Mouse (Mus musculus) gastrocnemius, postnatal 36 days (tissue): ENCODE results near the gene Masp2. TPM values are rescaled to one million over a fixed set of nuclear protein-coding genes. Genes with fewer than 3 reads are reported as not detected.

Experiments
- total RNA-seq, 2 experiments: library from RNA; stranded (reverse); gene quantifications; 2 replicates each; pipeline ENCODE4 v1.2.3; 2021

Gene Masp2
- total RNA-seq, 2 experiments from 2014 or later, result 0.17 to 0.77 TPM

Other genes starting within 250 kb of the Masp2 start
- 10 to 100 TPM; 10.7 to 11.6 TPM for gene Ubiad1, start 157.8 kb upstream of the Masp2 start, total RNA-seq
- 10 to 100 TPM; 28.6 to 35.8 TPM for gene Mtor, start 153.9 kb upstream of the Masp2 start, total RNA-seq
- gene Angptl7, start 102.1 kb upstream of the Masp2 start, total RNA-seq, result 10 to 100 TPM; 33.9 to 36.6 TPM
- gene Exosc10, start 44.1 kb upstream of the Masp2 start, total RNA-seq, result 10 to 100 TPM; 16.8 to 21.5 TPM
- gene Srm, start 11.1 kb upstream of the Masp2 start, total RNA-seq, result 10 to 100 TPM; 10.2 to 14.4 TPM
- gene Tardbp, start 24.5 kb downstream of the Masp2 start, total RNA-seq, result 100 to 1,000 TPM in 1 of 2 experiments, 10 to 100 TPM in 1; 97.3 to 116 TPM
- gene Gm572, start 40.8 kb downstream of the Masp2 start, total RNA-seq, result 1 to 10 TPM; 5.6 to 6.8 TPM
- gene Casz1, start 201.9 kb downstream of the Masp2 start, total RNA-seq, result 10 to 100 TPM; 24.8 to 45.6 TPM